30 mouse cellular contexts compared by ENCODE assay signal in genomic region chr6:3565667-3566066, GRCm38 (mm10).
DNase-seq lines count a peak whose midpoint lies in the region; ATAC-seq lines count a peak whose summit lies in the region.
"Had no signal": no experiment of that assay in that cellular context is flagged by ENCODE, and none has a peak within 500 bp of the region (broad histone marks: within the 10 kb centered on the region; RNA-seq: fewer than 3 reads in every experiment).

No protein-coding gene starts in this region.

- DNase-seq in heart, adult 8-10 months (ENCODE audit: low spot score), result no peak
- DNase-seq in c-Kit-positive CD71-positive TER-119-positive erythroid progenitor cells, embryonic 14.5 days (ENCODE audit: low spot score), result peak; percentile 48
- DNase-seq in liver, embryonic 13.5 days, result peak; percentile 20
- DNase-seq in thymus, postnatal 10 days (ENCODE audit: low spot score in 2 of 2), result no peak
- DNase-seq in urinary bladder, postnatal 4 days (ENCODE audit: low spot score in 2 of 2), result no peak
- DNase-seq in left cerebral cortex, postnatal 25 days (ENCODE audit: low spot score in 2 of 2), result no peak
- DNase-seq: adrenal gland, postnatal 25 days; cerebellum, adult 11-12 months; cerebellum, postnatal 14 days; embryo, embryonic 11 days; gastrocnemius, postnatal 14 days; heart, adult 18-20 months; heart, postnatal 4 days; kidney, adult 8-10 months; kidney, postnatal 14 days; lung, adult 2 months; lung, postnatal 14 days; midbrain, embryonic 14.5 days; right cerebral cortex, postnatal 14 days; thymus, postnatal 36 days had no signal

- H3K27ac ChIP-seq in heart, embryonic 11.5 days (ENCODE audit: low read depth, low read length), result no peak overlapping the region
- peak overlapping the region; percentile 77 for H3K27ac ChIP-seq in liver, embryonic 13.5 days
- H3K27ac ChIP-seq: embryonic facial prominence, embryonic 13.5 days; heart, embryonic 15.5 days; intestine, embryonic 15.5 days; layer of hippocampus, adult 2 months; limb, embryonic 12.5 days had no signal

- H3K27me3 ChIP-seq in heart, embryonic 11.5 days (ENCODE audit: control insufficient read depth, insufficient read depth, low read length), result no peaks in the 10 kb centered on the region
- no peaks in the 10 kb centered on the region for H3K27me3 ChIP-seq in liver, embryonic 13.5 days
- H3K27me3 ChIP-seq: embryonic facial prominence, embryonic 13.5 days; heart, embryonic 15.5 days; intestine, embryonic 15.5 days; limb, embryonic 12.5 days; megakaryocyte, embryonic 14.5 days had no signal

- WGBS in heart, embryonic 11.5 days (ENCODE audit: insufficient replicate concordance), result 92% methylated on average over 1 of the region's 1 CpGs
- 45% methylated on average over 1 of the region's 1 CpGs for WGBS in liver, embryonic 13.5 days (ENCODE audit: insufficient replicate concordance)

- no peaks in the 10 kb centered on the region for H3K9me3 ChIP-seq in heart, embryonic 11.5 days (replicated peaks; ENCODE audit: control insufficient read depth, low read length)
- H3K9me3 ChIP-seq in liver, embryonic 13.5 days (replicated peaks), result no peaks in the 10 kb centered on the region
- H3K9me3 ChIP-seq: embryonic facial prominence, embryonic 13.5 days; heart, embryonic 15.5 days; intestine, embryonic 15.5 days; limb, embryonic 12.5 days; megakaryocyte, embryonic 14.5 days had no signal

- H3K4me2 ChIP-seq in heart, embryonic 11.5 days, result no peak overlapping the region
- peak overlapping the region; percentile 15 for H3K4me2 ChIP-seq in liver, embryonic 13.5 days
- H3K4me2 ChIP-seq: embryonic facial prominence, embryonic 13.5 days; heart, embryonic 15.5 days; intestine, embryonic 15.5 days; limb, embryonic 12.5 days had no signal

- H3K9ac ChIP-seq in heart, embryonic 11.5 days (ENCODE audit: low read depth, low read length), result no peak overlapping the region
- H3K9ac ChIP-seq in liver, embryonic 13.5 days, result 0 out of 2 replicates have a peak overlapping the region, but pooled peaks have one; percentile 30
- H3K9ac ChIP-seq: embryonic facial prominence, embryonic 13.5 days; heart, embryonic 15.5 days; intestine, embryonic 15.5 days; limb, embryonic 12.5 days had no signal

- 0 out of 2 replicates have a peak, but pooled peaks have one; percentile 49 for ATAC-seq in heart, embryonic 11.5 days (replicated peaks; ENCODE audit: insufficient number of reproducible peaks, low FRiP score, low TSS enrichment)
- peak; percentile 97 for ATAC-seq in liver, embryonic 13.5 days (ENCODE audit: low read depth)
- ATAC-seq in megakaryocyte progenitor cell, adult 5-6 weeks (replicated peaks; ENCODE audit: poor library complexity), result peak; percentile 88
- ATAC-seq: forebrain, embryonic 16.5 days; hindbrain, embryonic 16.5 days; intestine, embryonic 15.5 days had no signal

- no peaks in the 10 kb centered on the region for H3K4me1 ChIP-seq in heart, embryonic 11.5 days (ENCODE audit: control insufficient read depth, insufficient read depth, low read length)
- peaks cover 30% of the 10 kb centered on the region for H3K4me1 ChIP-seq in liver, embryonic 13.5 days (replicated peaks)
- H3K4me1 ChIP-seq: embryonic facial prominence, embryonic 13.5 days; heart, embryonic 15.5 days; intestine, embryonic 15.5 days; limb, embryonic 12.5 days had no signal

- intact Hi-C loops in left cerebral cortex, postnatal 25 days (cut with DNase I), result no loop called here

- no peaks in the 10 kb centered on the region for H3K36me3 ChIP-seq in heart, embryonic 11.5 days (ENCODE audit: control insufficient read depth, insufficient read depth, low read length)
- peaks cover 8% of the 10 kb centered on the region; the same call in 1 of the 2 replicates for H3K36me3 ChIP-seq in liver, embryonic 13.5 days
- H3K36me3 ChIP-seq: heart, embryonic 15.5 days had no signal

- no peak overlapping the region for H3K4me3 ChIP-seq in heart, embryonic 11.5 days (ENCODE audit: low read depth, low read length)
- H3K4me3 ChIP-seq in liver, embryonic 13.5 days (replicated peaks), result no peak overlapping the region
- H3K4me3 ChIP-seq: embryonic facial prominence, embryonic 13.5 days; heart, embryonic 15.5 days; intestine, embryonic 15.5 days; layer of hippocampus, adult 2 months; limb, embryonic 12.5 days; megakaryocyte, embryonic 14.5 days had no signal

Comparison
In these comparisons a context has a peak if more than half of its experiments do, and no peak if none do; other contexts are left out.
1. DNase-seq: peak in c-Kit-positive CD71-positive TER-119-positive erythroid progenitor cells, embryonic 14.5 days (single experiment) and liver, embryonic 13.5 days (single experiment); none in heart, adult 8-10 months (single experiment), thymus, postnatal 10 days (0 of 2), urinary bladder, postnatal 4 days (0 of 2) and left cerebral cortex, postnatal 25 days (0 of 2).
2. Peak in every context shown above with its lines, with median percentiles within 50 percentile points of each other: ATAC-seq.